Mouse (Mus musculus): ENCODE data around the gene Nmu. TPM values are rescaled to one million over a fixed set of nuclear protein-coding genes. Genes with fewer than 3 reads are reported as not detected.

Nmu gene
- polyA plus RNA-seq, 1 experiment from 2014 or later = not detected

DNA sequence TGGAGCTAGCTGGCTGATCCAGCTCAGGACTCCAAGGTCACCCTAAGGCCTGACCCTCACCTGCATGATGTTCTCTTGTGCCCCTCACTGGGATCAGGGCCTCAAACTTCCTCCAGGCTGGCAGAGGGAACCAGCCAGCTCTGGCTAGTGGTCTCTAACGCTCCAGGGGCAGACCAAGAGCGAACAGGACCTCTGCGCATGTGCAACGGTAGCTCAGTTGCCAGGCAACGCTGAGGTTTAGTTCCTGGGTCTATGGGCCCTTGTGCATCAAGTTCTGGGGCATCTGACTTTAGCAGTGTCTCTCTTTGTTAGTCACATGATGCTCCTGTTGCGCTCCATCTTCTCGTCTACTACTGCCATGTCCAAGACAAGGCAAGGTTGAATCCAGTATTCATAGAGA, 32.6 kb downstream of the Nmu start, which contains the start of gene Pdcl2:
TSS of gene Pdcl2 (minus strand) at position 204 of the 400 bp plus-strand sequence.
- Histone ChIP-seq H3K36me3 (ENCODE audit: control insufficient read depth, insufficient read depth, low read length) (no peaks in the 10 kb centered on the region), H3K4me3 (ENCODE audit: low read depth, low read length) (no peak within 1 kb of the TSS), H3K4me1 (ENCODE audit: control insufficient read depth, insufficient read depth, low read length) (no peaks in the 10 kb centered on the region), H3K4me2 (ENCODE audit: low read length) (no peak within 1 kb of the TSS), H3K27me3 (replicated peaks; ENCODE audit: control insufficient read depth, insufficient read depth, low read length) (no peaks in the 10 kb centered on the region), H3K9me3 (replicated peaks; ENCODE audit: control insufficient read depth, low read length) (no peaks in the 10 kb centered on the region), H3K9ac (ENCODE audit: low read length) (no peak within 1 kb of the TSS), H3K27ac (ENCODE audit: low read depth, low read length) (no peak within 1 kb of the TSS)
- ATAC-seq (no peak), DNase-seq (ENCODE audit: low spot score) (no peak)
- WGBS = 92% methylated on average over 7 of the region's 7 CpGs

DNA sequence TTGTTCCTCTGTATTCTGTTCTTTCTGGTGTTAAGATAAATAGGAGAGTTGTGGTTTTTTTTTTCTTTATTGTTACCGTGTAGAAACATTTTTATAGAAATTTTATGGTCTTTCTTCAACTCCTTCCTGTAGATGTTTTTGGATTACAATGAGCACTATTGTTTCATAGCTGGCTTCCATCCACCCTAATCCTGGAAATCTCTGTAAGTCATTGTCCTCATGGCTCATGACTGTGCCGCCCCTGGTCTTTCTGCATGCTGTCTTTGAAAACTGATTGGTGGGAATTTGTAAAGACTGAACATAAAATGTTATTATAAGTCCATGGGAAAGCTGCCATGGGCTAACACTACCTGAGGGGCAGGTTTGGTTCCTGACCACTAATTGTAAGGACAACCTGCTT, 36.3 kb downstream of the Nmu start:
- no peak overlapping the region for H3K9ac ChIP-seq (ENCODE audit: low read length)
- no peak overlapping the region for H3K4me2 ChIP-seq (ENCODE audit: low read length)
- H3K27ac ChIP-seq (ENCODE audit: low read depth, low read length) = no peak overlapping the region
- WGBS = 38% methylated on average over 2 of the region's 2 CpGs
- DNase-seq (ENCODE audit: low spot score) (peak; percentile 11), ATAC-seq (no peak)
- no peak overlapping the region for H3K4me3 ChIP-seq (ENCODE audit: low read depth, low read length)
- no peaks in the 10 kb centered on the region for H3K36me3 ChIP-seq (ENCODE audit: control insufficient read depth, insufficient read depth, low read length)
- H3K9me3 ChIP-seq (replicated peaks; ENCODE audit: control insufficient read depth, low read length) = no peaks in the 10 kb centered on the region
- no peaks in the 10 kb centered on the region for H3K27me3 ChIP-seq (replicated peaks; ENCODE audit: control insufficient read depth, insufficient read depth, low read length)
- H3K4me1 ChIP-seq (ENCODE audit: control insufficient read depth, insufficient read depth, low read length) = no peaks in the 10 kb centered on the region

DNA sequence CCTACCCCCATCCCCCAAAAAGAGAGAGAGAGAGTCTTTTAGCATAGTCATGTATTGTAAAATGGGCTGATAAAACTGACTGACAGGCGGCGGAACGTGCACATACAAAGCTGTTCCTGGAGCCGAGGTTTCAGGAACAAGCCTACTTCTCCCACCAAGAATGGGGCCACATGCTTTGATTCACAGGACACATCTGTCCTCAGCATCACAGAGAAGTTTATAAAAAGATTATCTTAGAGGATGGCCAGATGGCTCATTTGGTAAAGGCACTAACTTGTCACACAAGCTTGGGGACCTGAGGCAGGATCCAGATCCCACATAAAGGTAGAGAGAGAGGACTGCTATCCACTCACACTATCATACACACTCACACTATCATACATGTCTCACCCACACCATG, 38.5 kb downstream of the Nmu start:
- Histone ChIP-seq H3K4me2 (ENCODE audit: low read length) (no peak overlapping the region), H3K36me3 (ENCODE audit: control insufficient read depth, insufficient read depth, low read length) (no peaks in the 10 kb centered on the region), H3K27ac (ENCODE audit: low read depth, low read length) (no peak overlapping the region), H3K27me3 (replicated peaks; ENCODE audit: control insufficient read depth, insufficient read depth, low read length) (no peaks in the 10 kb centered on the region), H3K9me3 (replicated peaks; ENCODE audit: control insufficient read depth, low read length) (no peaks in the 10 kb centered on the region), H3K9ac (ENCODE audit: low read length) (no peak overlapping the region), H3K4me3 (ENCODE audit: low read depth, low read length) (no peak overlapping the region), H3K4me1 (ENCODE audit: control insufficient read depth, insufficient read depth, low read length) (peaks cover 2% of the 10 kb centered on the region; the same call in 1 of the 2 replicates)
- 93% methylated on average over 4 of the region's 4 CpGs for WGBS
- no peak for DNase-seq (ENCODE audit: low spot score)
- ATAC-seq = no peak

DNA sequence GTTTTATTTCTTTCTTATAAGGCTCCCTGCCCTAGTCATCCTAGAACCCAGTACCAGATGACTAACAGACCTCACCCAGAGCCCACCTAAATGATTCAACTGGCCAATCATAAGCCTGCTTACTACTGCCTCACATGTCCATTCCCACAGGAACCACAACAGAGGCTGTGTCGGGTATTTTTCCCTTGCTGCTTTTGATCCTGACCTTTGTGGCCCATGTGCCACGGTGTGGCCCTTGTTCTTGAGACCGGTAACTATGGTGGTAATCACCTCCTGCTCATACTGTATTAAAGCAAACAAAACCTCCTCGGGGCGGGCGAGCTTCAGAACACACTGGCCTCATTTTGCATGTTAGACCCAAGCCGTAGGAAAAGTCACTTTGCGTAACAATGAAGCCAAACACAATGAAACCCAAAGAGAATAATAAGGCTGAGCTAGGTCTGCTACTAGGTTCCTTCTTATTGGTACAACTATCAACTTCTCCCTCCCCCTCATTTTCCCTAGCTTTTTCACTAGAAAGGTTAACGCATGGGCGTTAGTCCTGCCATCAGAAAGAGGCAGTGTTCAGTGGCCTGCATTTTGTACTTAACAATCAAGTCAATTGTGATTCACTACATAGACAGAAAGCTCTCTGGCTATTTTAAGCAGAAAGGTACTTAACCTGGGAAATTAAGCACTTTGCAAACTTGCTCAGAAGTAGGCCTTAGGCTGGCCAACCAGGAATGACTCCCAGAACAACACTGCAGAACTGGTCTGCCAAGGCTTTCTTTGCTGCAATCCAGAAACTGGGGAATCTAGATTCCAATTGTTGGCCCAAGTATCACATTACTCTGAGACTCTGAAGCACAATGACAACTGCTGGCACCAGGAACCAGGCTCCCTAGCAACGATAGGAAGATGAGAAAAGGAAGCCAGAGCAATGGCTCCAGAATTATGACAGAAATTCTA, 42.1 kb downstream of the Nmu start:
- Histone ChIP-seq H3K4me1 (ENCODE audit: control insufficient read depth, insufficient read depth, low read length) (peaks cover 2% of the 10 kb centered on the region; the same call in 1 of the 2 replicates), H3K27me3 (replicated peaks; ENCODE audit: control insufficient read depth, insufficient read depth, low read length) (no peaks in the 10 kb centered on the region), H3K4me3 (ENCODE audit: low read depth, low read length) (no peak overlapping the region), H3K36me3 (ENCODE audit: control insufficient read depth, insufficient read depth, low read length) (no peaks in the 10 kb centered on the region), H3K9me3 (replicated peaks; ENCODE audit: control insufficient read depth, low read length) (no peaks in the 10 kb centered on the region), H3K4me2 (ENCODE audit: low read length) (no peak overlapping the region), H3K27ac (ENCODE audit: low read depth, low read length) (no peak overlapping the region), H3K9ac (ENCODE audit: low read length) (no peak overlapping the region)
- DNase-seq (ENCODE audit: low spot score) (peak; percentile 25), ATAC-seq (no peak)
- WGBS = 19% methylated on average over 11 of the region's 11 CpGs

DNA sequence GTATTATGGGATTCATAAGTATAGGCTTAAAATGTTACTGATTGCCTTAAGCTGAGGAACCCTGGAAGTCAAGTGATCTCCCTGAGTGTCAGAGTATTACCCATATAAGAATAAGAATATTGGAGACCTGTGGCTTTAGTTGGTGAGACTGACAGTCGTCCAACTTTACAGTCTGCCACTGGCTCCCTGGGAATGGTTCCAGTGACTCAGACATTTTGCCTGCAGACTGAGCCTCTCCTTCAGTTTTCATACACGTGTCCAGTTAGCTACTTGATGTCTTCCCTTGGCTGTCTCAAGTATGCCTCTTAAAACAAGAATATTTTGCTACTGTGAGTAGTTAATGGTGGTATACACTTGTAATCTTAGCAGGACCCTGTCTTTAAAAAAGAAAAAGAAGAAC, 55.4 kb downstream of the Nmu start:
- 62% methylated on average over 2 of the region's 2 CpGs for WGBS
- Histone ChIP-seq H3K4me2 (ENCODE audit: low read length) (no peak overlapping the region), H3K27me3 (replicated peaks; ENCODE audit: control insufficient read depth, insufficient read depth, low read length) (no peaks in the 10 kb centered on the region), H3K4me1 (ENCODE audit: control insufficient read depth, insufficient read depth, low read length) (peaks cover under 1% of the 10 kb centered on the region; the same call in 1 of the 2 replicates), H3K9me3 (replicated peaks; ENCODE audit: control insufficient read depth, low read length) (no peaks in the 10 kb centered on the region), H3K9ac (ENCODE audit: low read length) (no peak overlapping the region), H3K36me3 (ENCODE audit: control insufficient read depth, insufficient read depth, low read length) (no peaks in the 10 kb centered on the region), H3K4me3 (ENCODE audit: low read depth, low read length) (no peak overlapping the region), H3K27ac (ENCODE audit: low read depth, low read length) (no peak overlapping the region)
- ATAC-seq = no peak
- DNase-seq (ENCODE audit: low spot score) = no peak

DNA sequence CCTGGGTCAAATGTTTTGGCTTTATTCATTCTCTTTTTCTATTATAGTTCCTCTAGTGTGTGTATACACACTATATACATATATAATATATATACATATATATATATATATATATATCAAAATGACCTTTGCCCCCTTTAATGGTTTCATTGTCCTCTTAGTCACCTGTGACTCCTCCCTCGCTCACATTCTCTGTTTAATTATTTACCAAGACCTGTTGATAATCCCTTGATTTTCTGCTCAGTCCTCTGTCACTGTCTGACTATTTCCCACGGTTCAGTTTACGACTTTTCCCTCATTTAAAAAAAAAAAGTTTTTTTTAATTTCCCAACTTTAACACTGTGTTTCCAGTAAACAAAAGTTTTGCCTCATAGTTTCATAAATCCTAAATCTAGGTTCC, 57.3 kb downstream of the Nmu start:
- no peak for DNase-seq (ENCODE audit: low spot score)
- H3K27me3 ChIP-seq (replicated peaks; ENCODE audit: control insufficient read depth, insufficient read depth, low read length) = no peaks in the 10 kb centered on the region
- peaks cover 4% of the 10 kb centered on the region for H3K4me1 ChIP-seq (ENCODE audit: control insufficient read depth, insufficient read depth, low read length)
- no peak overlapping the region for H3K4me2 ChIP-seq (ENCODE audit: low read length)
- H3K27ac ChIP-seq (ENCODE audit: low read depth, low read length) = no peak overlapping the region
- no peak overlapping the region for H3K9ac ChIP-seq (ENCODE audit: low read length)
- H3K4me3 ChIP-seq (ENCODE audit: low read depth, low read length) = no peak overlapping the region
- no peaks in the 10 kb centered on the region for H3K9me3 ChIP-seq (replicated peaks; ENCODE audit: control insufficient read depth, low read length)
- 72% methylated on average over 3 of the region's 3 CpGs for WGBS
- no peak for ATAC-seq
- no peaks in the 10 kb centered on the region for H3K36me3 ChIP-seq (ENCODE audit: control insufficient read depth, insufficient read depth, low read length)

DNA sequence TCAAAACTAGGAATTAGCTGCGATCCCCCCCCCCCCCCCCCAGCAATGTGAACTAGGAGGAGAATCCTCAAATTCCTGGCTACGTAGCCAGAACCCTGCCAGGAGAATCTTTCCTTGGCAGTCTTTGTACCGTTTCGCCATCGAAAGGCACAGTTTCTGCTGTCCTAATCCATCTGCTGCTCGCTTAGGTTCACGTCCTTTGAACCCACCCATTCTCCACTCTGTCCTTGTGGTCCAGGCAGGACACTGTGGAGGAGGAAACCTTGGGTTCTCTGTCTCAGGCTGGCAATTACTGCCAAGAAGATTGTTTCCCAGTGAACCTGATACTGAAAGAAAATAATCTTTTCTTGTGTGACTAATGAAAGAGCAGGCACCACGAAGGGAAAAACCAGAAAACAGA, 58.0 kb downstream of the Nmu start:
- H3K4me3 ChIP-seq (ENCODE audit: low read depth, low read length) = peak overlapping the region; percentile 98
- H3K27ac ChIP-seq (ENCODE audit: low read depth, low read length) = no peak overlapping the region
- H3K27me3 ChIP-seq (replicated peaks; ENCODE audit: control insufficient read depth, insufficient read depth, low read length) = no peaks in the 10 kb centered on the region
- H3K4me1 ChIP-seq (ENCODE audit: control insufficient read depth, insufficient read depth, low read length) = peaks cover 10% of the 10 kb centered on the region
- no peak for ATAC-seq
- H3K9ac ChIP-seq (ENCODE audit: low read length) = no peak overlapping the region; the same call in none of the 2 replicates
- H3K4me2 ChIP-seq (ENCODE audit: low read length) = peak overlapping the region; percentile 81
- DNase-seq (ENCODE audit: low spot score) = peak; percentile 13
- H3K36me3 ChIP-seq (ENCODE audit: control insufficient read depth, insufficient read depth, low read length) = no peaks in the 10 kb centered on the region
- no peaks in the 10 kb centered on the region for H3K9me3 ChIP-seq (replicated peaks; ENCODE audit: control insufficient read depth, low read length)
- WGBS = 3% methylated on average over 8 of the region's 8 CpGs

DNA sequence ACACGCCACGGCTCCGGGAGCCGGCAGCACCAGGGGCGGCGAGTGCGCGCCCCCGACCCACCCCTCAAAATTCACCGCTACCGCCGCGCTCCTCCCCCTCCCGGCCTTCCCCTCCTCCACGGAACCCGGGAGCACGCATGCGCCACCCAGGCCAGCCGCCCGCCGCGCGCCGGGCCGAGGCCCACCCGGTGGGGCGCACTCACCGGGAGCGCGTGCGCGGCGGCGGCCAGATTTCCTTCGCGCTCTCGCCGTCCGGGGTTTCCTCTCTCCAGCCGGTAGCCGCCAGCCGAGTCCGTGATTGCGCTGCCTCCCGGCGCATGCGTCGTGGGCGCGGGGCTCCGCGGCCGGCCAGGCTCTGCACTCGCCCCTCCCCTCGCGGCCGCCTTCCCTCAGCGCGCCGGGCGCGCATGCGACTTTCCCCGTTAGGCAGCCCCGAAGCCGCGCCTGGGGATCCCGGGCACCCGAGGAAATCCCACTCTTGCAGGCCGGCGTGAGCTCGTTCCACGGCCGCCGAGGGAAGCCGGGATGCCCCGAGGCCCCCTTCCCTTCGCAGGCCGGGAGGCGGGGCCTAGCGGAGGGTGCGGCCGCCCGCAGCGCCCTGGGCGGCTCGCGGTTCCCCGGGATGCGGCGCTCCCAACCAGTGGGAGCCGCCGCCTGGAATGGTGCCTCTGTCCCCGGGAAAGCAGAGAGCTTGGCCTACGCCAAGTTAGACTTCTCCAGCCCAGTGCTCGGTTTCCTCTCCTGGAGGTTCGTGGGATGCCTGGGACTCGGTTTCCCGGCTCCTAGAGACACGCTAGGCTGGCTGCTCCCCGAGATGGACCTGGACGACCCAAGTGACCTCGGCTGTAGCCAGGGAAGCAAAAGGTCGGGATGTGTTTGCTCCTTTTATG, 58.9 kb downstream of the Nmu start, which contains the start of gene Clock:
TSS of gene Clock (minus strand) at position 341 of the 890 bp plus-strand sequence.
- peak; percentile 94 for DNase-seq (ENCODE audit: low spot score)
- peak; percentile 91 for ATAC-seq
- H3K4me2 ChIP-seq (ENCODE audit: low read length) = peak within 1 kb of the TSS; percentile 81
- H3K9ac ChIP-seq (ENCODE audit: low read length) = peak within 1 kb of the TSS; percentile 93
- WGBS = 0% methylated on average over 85 of the region's 104 CpGs
- peaks cover 10% of the 10 kb centered on the region for H3K4me1 ChIP-seq (ENCODE audit: control insufficient read depth, insufficient read depth, low read length)
- H3K36me3 ChIP-seq (ENCODE audit: control insufficient read depth, insufficient read depth, low read length) = no peaks in the 10 kb centered on the region
- peak within 1 kb of the TSS; percentile 98 for H3K4me3 ChIP-seq (ENCODE audit: low read depth, low read length)
- peak within 1 kb of the TSS; percentile 96 for H3K27ac ChIP-seq (ENCODE audit: low read depth, low read length)
- no peaks in the 10 kb centered on the region for H3K9me3 ChIP-seq (replicated peaks; ENCODE audit: control insufficient read depth, low read length)
- no peaks in the 10 kb centered on the region for H3K27me3 ChIP-seq (replicated peaks; ENCODE audit: control insufficient read depth, insufficient read depth, low read length)
